Mouse (Mus musculus) fat pad, adult 2 months (tissue): Measurements from ENCODE around the gene Gsdmc3.
"Not testable (repeated sequence)": the region's sequence is repeated elsewhere in the genome, so short reads cannot be mapped to it uniquely, and the experiment has no call there.

Source experiments
- DNase-seq: peaks from one replicate; pipeline ENCODE4 v3.0.0-alpha.2; 2011; ENCODE audit warnings: low read depth, low spot score; ENCODE audit errors: extremely low read depth

Gsdmc3 gene

GRCm38 (mm10) chr15:63878458-63878857, at the start of gene Gsdmc3:
Gsdmc3 (minus strand) TSS chr15:63878558.
- DNase-seq = not testable (repeated sequence)

GRCm38 (mm10) chr15:63926201-63926600, 47.8 kb upstream of the Gsdmc3 start:
- no peak for DNase-seq

- DNase-seq = no peak
Observed at GRCm38 (mm10) chr15:63924484-63924883, 46.1 kb upstream of the Gsdmc3 start.

GRCm38 (mm10) chr15:63921618-63922017, 43.3 kb upstream of the Gsdmc3 start:
- DNase-seq = not testable (repeated sequence)

- not testable (repeated sequence) for DNase-seq
Observed at GRCm38 (mm10) chr15:63919728-63920127, 41.4 kb upstream of the Gsdmc3 start.

- not testable (repeated sequence) for DNase-seq
Observed at GRCm38 (mm10) chr15:63916584-63916983, 38.2 kb upstream of the Gsdmc3 start.

- not testable (repeated sequence) for DNase-seq
Observed at GRCm38 (mm10) chr15:63912197-63912596, 33.8 kb upstream of the Gsdmc3 start, which contains the start of gene Gsdmc4. Gsdmc4 (minus strand) TSS chr15:63912297.

GRCm38 (mm10) chr15:63909896-63910295, 31.5 kb upstream of the Gsdmc3 start:
- DNase-seq = not testable (repeated sequence)

- not testable (repeated sequence) for DNase-seq
Observed at GRCm38 (mm10) chr15:63895560-63896353, 17.4 kb upstream of the Gsdmc3 start.

- DNase-seq = not testable (repeated sequence)
Observed at GRCm38 (mm10) chr15:63888440-63888839, 10.1 kb upstream of the Gsdmc3 start.

- not testable (repeated sequence) for DNase-seq
Observed at GRCm38 (mm10) chr15:63887949-63888348, 9.6 kb upstream of the Gsdmc3 start.

GRCm38 (mm10) chr15:63876160-63876559, 2.2 kb downstream of the Gsdmc3 start:
- DNase-seq = not testable (repeated sequence)

GRCm38 (mm10) chr15:63861965-63862364, 16.4 kb downstream of the Gsdmc3 start:
- DNase-seq = not testable (repeated sequence)
